Comparison of ENCODE assay signal across 36 mouse cellular contexts in the genomic region with DNA sequence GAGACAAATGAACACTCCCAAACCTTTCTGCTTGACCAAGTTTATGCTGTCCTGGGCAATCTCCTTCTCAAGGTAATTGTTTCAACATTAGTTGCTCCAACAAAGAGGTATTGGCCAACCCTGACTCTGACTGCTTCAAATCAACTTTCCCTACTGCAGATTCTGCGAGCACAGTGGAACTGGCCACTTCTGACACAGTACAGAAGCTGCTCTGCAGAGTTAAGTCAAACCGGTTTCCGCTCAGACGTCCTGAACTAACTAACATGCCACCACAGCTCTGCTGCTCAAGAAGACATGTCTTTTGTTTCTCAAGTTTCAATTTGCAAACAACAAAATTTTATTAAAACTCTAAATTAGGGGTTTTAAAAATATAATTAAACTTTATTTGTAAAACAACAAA. TPM values are rescaled to one million over a fixed set of nuclear protein-coding genes. Genes with fewer than 3 reads are reported as not detected.
DNase-seq lines count a peak whose midpoint lies in the region; ATAC-seq and TF ChIP-seq lines count a peak whose summit lies in the region.
"Had no signal": no experiment of that assay in that cellular context is flagged by ENCODE, and none has a peak within 500 bp of the region (broad histone marks: within the 10 kb centered on the region; RNA-seq: fewer than 3 reads in every experiment).

No protein-coding gene starts in this region.

- H3K9me3 ChIP-seq in lung, postnatal 0 days (ENCODE audit: low read length), result no peaks in the 10 kb centered on the region
- H3K9me3 ChIP-seq in liver, embryonic 11.5 days (ENCODE audit: control insufficient read depth, low read length), result no peaks in the 10 kb centered on the region
- H3K9me3 ChIP-seq: heart, embryonic 12.5 days; hindbrain, embryonic 13.5 days; stomach, embryonic 15.5 days had no signal

- no peak overlapping the region for H3K27ac ChIP-seq in lung, postnatal 0 days (ENCODE audit: low read length)
- H3K27ac ChIP-seq in liver, embryonic 11.5 days (ENCODE audit: low read depth, low read length), result no peak overlapping the region
- H3K27ac ChIP-seq: hindbrain, embryonic 13.5 days; kidney, postnatal 0 days; liver, embryonic 14.5 days; macrophage; stomach, embryonic 15.5 days had no signal

- H3K27me3 ChIP-seq in lung, postnatal 0 days (replicated peaks; ENCODE audit: insufficient read depth, low read length), result no peaks in the 10 kb centered on the region
- no peaks in the 10 kb centered on the region for H3K27me3 ChIP-seq in liver, embryonic 11.5 days (replicated peaks; ENCODE audit: control insufficient read depth, insufficient read depth, low read length)
- H3K27me3 ChIP-seq: CH12.LX; heart, embryonic 12.5 days; hindbrain, embryonic 13.5 days; stomach, embryonic 15.5 days had no signal

- peak; percentile 6; the same call in 1 of the 2 replicates for ATAC-seq in lung, postnatal 0 days
- ATAC-seq in liver, embryonic 11.5 days (replicated peaks; ENCODE audit: low FRiP score), result no peak
- ATAC-seq: activated CD4-positive, CD25-positive, alpha-beta regulatory T cell, adult 4 months; forebrain, embryonic 14.5 days; intestine, embryonic 16.5 days had no signal

- H3K4me1 ChIP-seq in lung, adult 2 months (ENCODE audit: control insufficient read depth, insufficient read depth, low read length), result 0 out of 2 replicates have a peak, but pooled peaks cover 2% of the 10 kb centered on the region
- H3K4me1 ChIP-seq in lung, postnatal 0 days (ENCODE audit: insufficient read depth, low read depth, low read length), result no peaks in the 10 kb centered on the region; the same call in 1 of the 2 replicates
- peaks cover 9% of the 10 kb centered on the region; the same call in 1 of the 2 replicates for H3K4me1 ChIP-seq in liver, embryonic 11.5 days (replicated peaks; ENCODE audit: control insufficient read depth, insufficient read depth, low read length)

- no peak; the same call in 1 of the 2 replicates for TF ChIP-seq EP300 in lung, postnatal 0 days (IDR thresholded peaks at IDR 0.05)

- no peak overlapping the region for H3K4me3 ChIP-seq in lung, adult 2 months (replicated peaks; ENCODE audit: extremely low read depth, low read depth, low read length)
- no peak overlapping the region for H3K4me3 ChIP-seq in lung, postnatal 0 days (ENCODE audit: low read depth, low read length)
- no peak overlapping the region for H3K4me3 ChIP-seq in liver, embryonic 11.5 days (ENCODE audit: low read depth, low read length)
- H3K4me3 ChIP-seq: heart, embryonic 12.5 days; hindbrain, embryonic 13.5 days; stomach, embryonic 15.5 days had no signal

- H3K36me3 ChIP-seq in lung, postnatal 0 days (ENCODE audit: insufficient read depth, low read length), result peaks cover 7% of the 10 kb centered on the region; the same call in 1 of the 2 replicates
- no peaks in the 10 kb centered on the region; the same call in 1 of the 2 replicates for H3K36me3 ChIP-seq in liver, embryonic 11.5 days (ENCODE audit: control insufficient read depth, insufficient read depth, low read length)
- H3K36me3 ChIP-seq: stomach, embryonic 15.5 days had no signal

- H3K4me2 ChIP-seq in lung, postnatal 0 days (replicated peaks; ENCODE audit: low read depth, low read length), result no peak overlapping the region
- no peak overlapping the region for H3K4me2 ChIP-seq in liver, embryonic 11.5 days
- H3K4me2 ChIP-seq: heart, embryonic 12.5 days; hindbrain, embryonic 13.5 days; stomach, embryonic 15.5 days had no signal

- no peak overlapping the region for H3K9ac ChIP-seq in lung, postnatal 0 days (replicated peaks; ENCODE audit: low read depth)
- H3K9ac ChIP-seq in liver, embryonic 11.5 days (ENCODE audit: low read depth, low read length), result no peak overlapping the region
- H3K9ac ChIP-seq: heart, embryonic 12.5 days; hindbrain, embryonic 13.5 days; liver, embryonic 14.5 days; stomach, embryonic 15.5 days had no signal

- WGBS in lung, adult 2 months, result 71% methylated on average over 4 of the region's 4 CpGs
- WGBS in lung, postnatal 0 days, result 59% methylated on average over 4 of the region's 4 CpGs
- 79% methylated on average over 4 of the region's 4 CpGs for WGBS in liver, embryonic 11.5 days

- peak; percentile 21 for DNase-seq in adrenal gland, postnatal 14 days
- DNase-seq in adrenal gland, adult 8-10 months, result no peak
- peak; percentile 15 to 47 for DNase-seq in lung, adult 18-20 months
- no peak for DNase-seq in lung, adult 2 months
- peak; percentile 80 for DNase-seq in lung, postnatal 0 days (ENCODE audit: low spot score)
- peak; percentile 16 to 36 for DNase-seq in lung, postnatal 4 days
- no peak for DNase-seq in spleen, postnatal 10 days (ENCODE audit: low spot score in 2 of 2)
- DNase-seq in liver, embryonic 11.5 days (ENCODE audit: low spot score), result no peak
- DNase-seq: adrenal gland, postnatal 10 days; cerebellum, adult 11 months; cerebellum, adult 9-10 months; gastrocnemius, postnatal 25 days; heart, adult 18-20 months; heart, postnatal 4 days; kidney, adult 8-10 months; layer of hippocampus, adult 9-11 months; midbrain, embryonic 14.5 days; retina, postnatal 1 day; right cerebral cortex, postnatal 14 days; thymus, postnatal 14 days had no signal

- no peak for TF ChIP-seq CTCF in lung, adult 2 months (IDR thresholded peaks at IDR 0.05; ENCODE audit: insufficient read depth, low read length)
- TF ChIP-seq CTCF in lung, postnatal 0 days (IDR thresholded peaks at IDR 0.05), result no peak

- TF ChIP-seq POLR2A in lung, adult 2 months (IDR thresholded peaks at IDR 0.05; ENCODE audit: borderline replicate concordance, extremely low read depth, low read depth, low read length), result no peak

RNA-seq across cellular contexts. Expression of gene Copg2, which starts 3.5 kb away (rescaled TPM):
- 50.1 and 51.5 TPM in 2 replicates for total RNA-seq in adrenal gland, postnatal 14 days (2021)
- 10 to 100 TPM; 80.0 to 99.4 (median 91.7) TPM for total RNA-seq in adrenal gland, adult 8-10 months (2022)
- polyA plus RNA-seq in lung, adult 2 months (2012; rRNA removed), result 6.8 and 11.1 TPM in 2 replicates
- polyA plus RNA-seq in lung, postnatal 0 days (2015; fragmentation: Nextera tagmentation; extraction: Ambion mirVana), result 15.9 and 19.8 TPM in 2 replicates
- 17.9 and 19.4 TPM in 2 replicates for polyA plus RNA-seq in liver, embryonic 11.5 days (2014; fragmentation: Nextera tagmentation; extraction: Ambion mirVana)

RNA-seq across cellular contexts. Expression of gene Tsga13, which starts 22.3 kb away (rescaled TPM):
- total RNA-seq in adrenal gland, postnatal 14 days (2021), result not detected in 2 replicates
- not detected for total RNA-seq in adrenal gland, adult 8-10 months (2022)
- polyA plus RNA-seq in lung, adult 2 months (2012; rRNA removed), result not detected in 2 replicates
- polyA plus RNA-seq in lung, postnatal 0 days (2015; fragmentation: Nextera tagmentation; extraction: Ambion mirVana), result 0.15 and 0.20 TPM in 2 replicates
- not detected in 2 replicates for polyA plus RNA-seq in liver, embryonic 11.5 days (2014; fragmentation: Nextera tagmentation; extraction: Ambion mirVana)
- total RNA-seq: CH12.LX; ES-E14; gastrocnemius, postnatal 25 days; heart, adult 18-20 months; heart, postnatal 4 days; left cerebral cortex, adult 8-10 months; monocyte, adult 5-6 weeks had no signal
- polyA plus RNA-seq: activated CD4-positive, CD25-positive, alpha-beta regulatory T cell, adult 4 months; C2C12; forebrain, embryonic 14.5 days; intestine, embryonic 16.5 days; macrophage; midbrain, embryonic 14.5 days; neural tube, embryonic 14.5 days; small intestine, adult 2 months had no signal

Comparison
In these comparisons a context has a peak if more than half of its experiments do, and no peak if none do; other contexts are left out.
1. DNase-seq: peak in adrenal gland, postnatal 14 days (single experiment), lung, adult 18-20 months (2 of 2), lung, postnatal 0 days (single experiment) and lung, postnatal 4 days (2 of 2); none in adrenal gland, adult 8-10 months (single experiment), lung, adult 2 months (single experiment), spleen, postnatal 10 days (0 of 2) and liver, embryonic 11.5 days (single experiment).